Mouse (Mus musculus) MEL (cell line): ENCODE measurements around the gene Prps2. TPM values are rescaled to one million over a fixed set of nuclear protein-coding genes. Genes with fewer than 3 reads are reported as not detected.

Experiments
- DNase-seq: peaks from one replicate; pipeline ENCODE4 v3.0.0; 2011; ENCODE audit warnings: low read depth, low spot score
- H3K27ac ChIP-seq: 2 replicates; pipeline ENCODE4 v1.5.1; 2012; ENCODE audit warnings: low read depth, mild to moderate bottlenecking, control low read depth, low read length, moderate library complexity; ENCODE audit not compliant: control insufficient read depth
- H3K27me3 ChIP-seq, 2 experiments: fragments of 150-350 bp in 1 of 2; sonication (generic) in 1 of 2; 2 replicates each; pipeline ENCODE4 v1.6.1; 2012; ENCODE audit warnings: low read length in 2 of 2, mild to moderate bottlenecking in 2 of 2, improper control_type of control experiment in 1 of 2, moderate library complexity in 1 of 2; ENCODE audit not compliant: insufficient read depth in 2 of 2, control insufficient read depth in 1 of 2
- H3K36me3 ChIP-seq, 2 experiments: 2 replicates each; pipeline ENCODE4 v1.6.1; 2012 to 2014; ENCODE audit warnings: low read length in 2 of 2, improper control_type of control experiment in 1 of 2, inconsistent platforms in 1 of 2, mild to moderate bottlenecking in 1 of 2; ENCODE audit not compliant: insufficient read depth in 2 of 2, control insufficient read depth in 1 of 2
- H3K4me1 ChIP-seq, 2 experiments: fragments of 150-350 bp in 1 of 2; sonication (generic) in 1 of 2; 2 replicates each; pipeline ENCODE4 v1.6.1; 2012; ENCODE audit warnings: low read length in 2 of 2, improper control_type of control experiment in 1 of 2, mild to moderate bottlenecking in 1 of 2; ENCODE audit not compliant: insufficient read depth in 2 of 2, control insufficient read depth in 1 of 2
- H3K4me3 ChIP-seq, 2 experiments: fragments of 150-350 bp in 1 of 2; sonication (generic) in 1 of 2; 2 replicates each; pipeline ENCODE4 v1.5.1; 2012; ENCODE audit warnings: low read depth in 2 of 2, low read length in 2 of 2, mild to moderate bottlenecking in 2 of 2, moderate library complexity in 2 of 2, control low read depth in 1 of 2, improper control_type of control experiment in 1 of 2; ENCODE audit not compliant: control insufficient read depth in 1 of 2, insufficient read depth in 1 of 2
- H3K79me2 ChIP-seq: 2 replicates; pipeline ENCODE4 v1.6.1; 2012; ENCODE audit warnings: mild to moderate bottlenecking, low read length, moderate library complexity; ENCODE audit not compliant: control insufficient read depth, poor library complexity, insufficient read depth
- H3K9ac ChIP-seq: 2 replicates; pipeline ENCODE4 v1.6.1; 2012; ENCODE audit warnings: low read depth, mild to moderate bottlenecking, control low read depth, low read length, moderate library complexity; ENCODE audit not compliant: control insufficient read depth, poor library complexity, severe bottlenecking
- H3K9me3 ChIP-seq: fragments of 150-350 bp; sonication (generic); replicated peaks from 2 replicates; pipeline ENCODE4 v1.6.1; 2012; ENCODE audit warnings: mild to moderate bottlenecking, low read length, improper control_type of control experiment, moderate library complexity; ENCODE audit not compliant: insufficient read depth
- CHD1 ChIP-seq: IDR thresholded peaks from 2 replicates; pipeline ENCODE4 v1.6.1; 2012; ENCODE audit warnings: low read depth, mild to moderate bottlenecking, inconsistent platforms, low read length, improper control_type of control experiment
- CHD2 ChIP-seq: IDR thresholded peaks from 2 replicates; pipeline ENCODE4 v1.6.1; 2011; ENCODE audit warnings: low read length, improper control_type of control experiment
- ELF1 ChIP-seq: IDR thresholded peaks from 2 replicates; pipeline ENCODE4 v1.6.1; 2014; ENCODE audit warnings: low read depth, mild to moderate bottlenecking, inconsistent platforms, low read length, improper control_type of control experiment, moderate library complexity
- GABPA ChIP-seq: IDR thresholded peaks from 2 replicates; pipeline ENCODE4 v1.6.1; 2012; ENCODE audit warnings: low read depth, mild to moderate bottlenecking, inconsistent platforms, low read length, improper control_type of control experiment, moderate library complexity
- GATA1 ChIP-seq: IDR thresholded peaks from 2 replicates; pipeline ENCODE4 v1.6.1; 2011; ENCODE audit warnings: low read depth, low read length, improper control_type of control experiment
- JUND ChIP-seq: IDR thresholded peaks from 2 replicates; pipeline ENCODE4 v1.6.1; 2011; ENCODE audit warnings: low read depth, mild to moderate bottlenecking, improper control_type of control experiment, low read length
- KAT2A ChIP-seq: conservative IDR thresholded peaks from 2 replicates; pipeline ENCODE4 v1.6.1; 2012; ENCODE audit warnings: low read depth, low read length, improper control_type of control experiment, inconsistent platforms
- MAFK ChIP-seq: IDR thresholded peaks from 2 replicates; pipeline ENCODE4 v1.6.1; 2011; ENCODE audit warnings: low read depth, mild to moderate bottlenecking, low read length, improper control_type of control experiment, borderline replicate concordance
- MAX ChIP-seq: IDR thresholded peaks from 2 replicates; pipeline ENCODE4 v1.6.1; 2011; ENCODE audit warnings: low read length, improper control_type of control experiment
- MAZ ChIP-seq: IDR thresholded peaks from 2 replicates; pipeline ENCODE4 v1.6.1; 2012; ENCODE audit warnings: low read depth, mild to moderate bottlenecking, inconsistent platforms, low read length, improper control_type of control experiment
- MEF2A ChIP-seq: IDR thresholded peaks from 2 replicates; pipeline ENCODE4 v1.6.1; 2014; ENCODE audit warnings: low read depth, mild to moderate bottlenecking, inconsistent platforms, low read length, improper control_type of control experiment; ENCODE audit not compliant: poor library complexity, insufficient replicate concordance, severe bottlenecking; ENCODE audit errors: extremely low read depth
- MXI1 ChIP-seq: IDR thresholded peaks from 2 replicates; pipeline ENCODE4 v1.6.1; 2011; ENCODE audit warnings: mild to moderate bottlenecking, low read depth, low read length, improper control_type of control experiment
- MYB ChIP-seq: IDR thresholded peaks from 2 replicates; pipeline ENCODE4 v1.6.1; 2011; ENCODE audit warnings: mild to moderate bottlenecking, low read depth, low read length, improper control_type of control experiment
- MYC ChIP-seq: IDR thresholded peaks from 2 replicates; pipeline ENCODE4 v1.6.1; 2011; ENCODE audit warnings: low read depth, mild to moderate bottlenecking, low read length, improper control_type of control experiment, moderate library complexity
- NELFE ChIP-seq: IDR thresholded peaks from 2 replicates; pipeline ENCODE4 v1.6.1; 2011; ENCODE audit warnings: low read depth, low read length, improper control_type of control experiment
- POLR2A ChIP-seq, 2 experiments: IDR thresholded peaks; 2 replicates each; pipeline ENCODE4 v1.6.1; 2011 to 2012; ENCODE audit warnings: low read length in 2 of 2, mild to moderate bottlenecking in 2 of 2, control low read depth in 1 of 2, improper control_type of control experiment in 1 of 2, low read depth in 1 of 2, moderate library complexity in 1 of 2; ENCODE audit not compliant: control insufficient read depth in 1 of 2, insufficient read depth in 1 of 2, poor library complexity in 1 of 2
- RCOR1 ChIP-seq: IDR thresholded peaks from 2 replicates; pipeline ENCODE4 v1.6.1; 2012; ENCODE audit warnings: low read depth, mild to moderate bottlenecking, inconsistent platforms, low read length, improper control_type of control experiment
- SIN3A ChIP-seq: IDR thresholded peaks from 2 replicates; pipeline ENCODE4 v1.6.1; 2012; ENCODE audit warnings: low read length, improper control_type of control experiment, inconsistent platforms
- SMC3 ChIP-seq: IDR thresholded peaks from 2 replicates; pipeline ENCODE4 v1.6.1; 2011; ENCODE audit warnings: low read depth, low read length, improper control_type of control experiment
- TAL1 ChIP-seq: IDR thresholded peaks from 2 replicates; pipeline ENCODE4 v1.6.1; 2012; ENCODE audit warnings: mild to moderate bottlenecking, inconsistent platforms, low read length, moderate library complexity, mixed read lengths
- TCF12 ChIP-seq: IDR thresholded peaks from 2 replicates; pipeline ENCODE4 v1.6.1; 2014; ENCODE audit warnings: low read depth, mild to moderate bottlenecking, inconsistent platforms, low read length, improper control_type of control experiment, moderate library complexity
- UBTF ChIP-seq: IDR thresholded peaks from 2 replicates; pipeline ENCODE4 v1.6.1; 2012; ENCODE audit warnings: low read depth, mild to moderate bottlenecking, inconsistent platforms, low read length, improper control_type of control experiment, moderate library complexity, borderline replicate concordance; ENCODE audit not compliant: insufficient read depth
- ZKSCAN1 ChIP-seq: IDR thresholded peaks from 2 replicates; pipeline ENCODE4 v1.6.1; 2012; ENCODE audit warnings: low read depth, mild to moderate bottlenecking, inconsistent platforms, low read length, improper control_type of control experiment, moderate library complexity
- ZMIZ1 ChIP-seq: IDR thresholded peaks from 2 replicates; pipeline ENCODE4 v1.6.1; 2012; ENCODE audit warnings: low read depth, mild to moderate bottlenecking, inconsistent platforms, low read length, improper control_type of control experiment, moderate library complexity
- polyA plus RNA-seq, 2 experiments: library from polyadenylated mRNA; stranded (reverse) in 1 of 2; unstranded in 1 of 2; fragments of >175 nt in 1 of 2; fragments of >200 nt in 1 of 2; gene quantifications; 2 replicates each; pipeline versions ENCODE4 v1.2.1 to v1.2.4; 2012; ENCODE audit warnings: low replicate concordance in 2 of 2, low read depth in 1 of 2; ENCODE audit not compliant: insufficient read length in 2 of 2, insufficient read depth in 1 of 2, missing spikeins in 1 of 2
- total RNA-seq: library from RNA; depleted of rRNA; stranded (reverse); fragments of 300-350 nt; gene quantifications from 2 replicates; pipeline ENCODE4 v1.2.3, GENCODE M21; 2012

The Prps2 gene
- total and polyA plus RNA-seq, 3 experiments, result not detected

- no peak overlapping the region for H3K4me3 ChIP-seq
- no peaks in the 10 kb centered on the region for H3K79me2 ChIP-seq
- no peaks in the 10 kb centered on the region for H3K27me3 ChIP-seq
- no peaks in the 10 kb centered on the region for H3K4me1 ChIP-seq
- DNase-seq, result no peak
- TF ChIP-seq CHD1 (no peak), UBTF (no peak), MAX (no peak), MXI1 (no peak), ELF1 (no peak), GABPA (no peak), POLR2A (IDR thresholded peaks at IDR 0.05; ENCODE audit: control insufficient read depth in 1 of 2, insufficient read depth in 1 of 2, low read depth in 1 of 2, low read length in 2 of 2, poor library complexity in 1 of 2) (no peak), MYB (no peak), MEF2A (no peak), MAZ (no peak), RCOR1 (no peak), GATA1 (no peak)
- no peaks in the 10 kb centered on the region for H3K9me3 ChIP-seq
- H3K27ac ChIP-seq, result no peak overlapping the region
- no peak overlapping the region for H3K9ac ChIP-seq
- H3K36me3 ChIP-seq, result no peaks in the 10 kb centered on the region
Measured at GRCm38 (mm10) chrX:167323742-167324141, 58.8 kb downstream of the Prps2 start.

GRCm38 (mm10) chrX:167321233-167321806 lies 61.2 kb downstream of the Prps2 start:
- Histone ChIP-seq H3K4me1 (no peaks in the 10 kb centered on the region), H3K9me3 (no peaks in the 10 kb centered on the region), H3K27ac (no peak overlapping the region), H3K4me3 (no peak overlapping the region), H3K79me2 (no peaks in the 10 kb centered on the region), H3K36me3 (no peaks in the 10 kb centered on the region), H3K9ac (no peak overlapping the region), H3K27me3 (no peaks in the 10 kb centered on the region)
- TF ChIP-seq SMC3 (no peak), JUND (no peak), TAL1 (no peak), KAT2A (no peak), MAFK (no peak), ZKSCAN1 (no peak), NELFE (no peak), GABPA (no peak), TCF12 (no peak), RCOR1 (no peak), UBTF (no peak), ZMIZ1 (no peak), ELF1 (no peak), CHD2 (no peak), MYB (no peak), SIN3A (no peak), MYC (no peak)
- DNase-seq, result no peak
